Mouse (Mus musculus) heart, postnatal 0 days (tissue): ENCODE results near the gene Lgals3. TPM values are rescaled to one million over a fixed set of nuclear protein-coding genes. Genes with fewer than 3 reads are reported as not detected.

Source experiments
- ATAC-seq: fragments of 200-750 bp; cut with Nextera tagmentation; 2 replicates; pipeline ENCODE4 v1.8.0; 2017; ENCODE audit warnings: low read depth, moderate number of reproducible peaks, moderate library complexity; ENCODE audit not compliant: insufficient read depth
- DNase-seq: peaks from one replicate; pipeline ENCODE4 v3.0.0-alpha.2; 2016; ENCODE audit warnings: low spot score
- H3K27ac ChIP-seq: fragments of 300-500 bp; sonication (generic); 2 replicates; pipeline ENCODE4 v1.5.1; 2014; ENCODE audit warnings: low read depth, mild to moderate bottlenecking
- H3K27me3 ChIP-seq: fragments of 300-500 bp; sonication (generic); 2 replicates; pipeline ENCODE4 v1.6.1; 2014; ENCODE audit warnings: low read length, mixed read lengths; ENCODE audit not compliant: control insufficient read depth, insufficient read depth
- H3K36me3 ChIP-seq: fragments of 300-500 bp; sonication (generic); replicated peaks from 2 replicates; pipeline ENCODE4 v1.6.1; 2014; ENCODE audit warnings: low read length, mixed read lengths; ENCODE audit not compliant: control insufficient read depth, insufficient read depth
- H3K4me1 ChIP-seq: fragments of 300-500 bp; sonication (generic); 2 replicates; pipeline ENCODE4 v1.6.1; 2014; ENCODE audit warnings: antibody characterized with exemption; ENCODE audit not compliant: control insufficient read depth, insufficient read depth
- H3K4me2 ChIP-seq: fragments of 300-500 bp; sonication (generic); 2 replicates; pipeline ENCODE4 v1.6.1; 2014; ENCODE audit warnings: low read depth, mild to moderate bottlenecking, low read length, moderate library complexity
- H3K4me3 ChIP-seq: fragments of 300-500 bp; sonication (generic); 2 replicates; pipeline ENCODE4 v1.5.1; 2014; ENCODE audit warnings: low read depth, low read length
- H3K9ac ChIP-seq: fragments of 300-500 bp; sonication (generic); replicated peaks from 2 replicates; pipeline ENCODE4 v1.6.1; 2014; ENCODE audit warnings: low read depth, low read length, mixed read lengths
- H3K9me3 ChIP-seq: fragments of 300-500 bp; sonication (generic); replicated peaks from 2 replicates; pipeline ENCODE4 v1.6.1; 2016; ENCODE audit warnings: low read length; ENCODE audit not compliant: control insufficient read depth
- CTCF ChIP-seq: IDR thresholded peaks from 2 replicates; pipeline ENCODE4 v1.5.1; 2016; ENCODE audit warnings: antibody characterized with exemption, control low read depth, low read depth
- EP300 ChIP-seq: IDR thresholded peaks from 2 replicates; pipeline ENCODE4 v1.6.1; 2016; ENCODE audit warnings: antibody characterized with exemption, low read depth
- WGBS: fragments of 180-500 bp; shearing (Covaris S2); extraction: QIAGEN DNeasy Blood & Tissue Kit; methylation state at CpG from one replicate; pipeline ENCODE4 v1.1.7; 2014; 5-methylcytosine and 5-hydroxymethylcytosine counted together
- polyA plus RNA-seq: library from polyadenylated mRNA; unstranded; fragments of >200 nt; fragmentation: Nextera tagmentation; extraction: Ambion mirVana; gene quantifications from 2 replicates; pipeline ENCODE4 v1.2.1, GENCODE M21; 2015
- total RNA-seq: library from RNA; depleted of rRNA; stranded (reverse); fragments of >200 nt; gene quantifications from 2 replicates; pipeline ENCODE4 v1.2.3, GENCODE M21; 2014; ENCODE audit warnings: low replicate concordance

The Lgals3 gene
- total and polyA plus RNA-seq, 2 experiments from 2014 or later = 10.3 to 10.6 TPM

GRCm38 (mm10) chr14:47396165-47396652, 28.7 kb downstream of the Lgals3 start:
- no peaks in the 10 kb centered on the region for H3K9me3 ChIP-seq
- H3K9ac ChIP-seq = no peak overlapping the region
- H3K4me1 ChIP-seq = no peaks in the 10 kb centered on the region
- peaks cover 83% of the 10 kb centered on the region for H3K36me3 ChIP-seq
- no peak overlapping the region for H3K4me2 ChIP-seq
- 52% methylated on average over 5 of the region's 5 CpGs for WGBS
- DNase-seq (peak; percentile 60), ATAC-seq (no peak)
- H3K4me3 ChIP-seq = no peak overlapping the region
- peak; percentile 51 for TF ChIP-seq CTCF
- no peak for TF ChIP-seq EP300
- H3K27ac ChIP-seq = no peak overlapping the region
- H3K27me3 ChIP-seq = no peaks in the 10 kb centered on the region

GRCm38 (mm10) chr14:47402735-47403134, 35.2 kb downstream of the Lgals3 start:
- DNase-seq = no peak
- H3K4me3 ChIP-seq = no peak overlapping the region
- no peaks in the 10 kb centered on the region for H3K9me3 ChIP-seq
- 94% methylated on average over 8 of the region's 8 CpGs for WGBS
- peaks cover 94% of the 10 kb centered on the region for H3K36me3 ChIP-seq
- H3K9ac ChIP-seq = no peak overlapping the region
- TF ChIP-seq EP300 (no peak), CTCF (no peak)
- no peaks in the 10 kb centered on the region for H3K27me3 ChIP-seq
- no peak for ATAC-seq
- no peaks in the 10 kb centered on the region for H3K4me1 ChIP-seq
- no peak overlapping the region for H3K4me2 ChIP-seq
- no peak overlapping the region for H3K27ac ChIP-seq

- no peak for ATAC-seq
- peaks cover 96% of the 10 kb centered on the region for H3K36me3 ChIP-seq
- 85% methylated on average over 9 of the region's 9 CpGs for WGBS
Observed at GRCm38 (mm10) chr14:47406000-47406399, 38.4 kb downstream of the Lgals3 start.

GRCm38 (mm10) chr14:47417346-47417745, 49.8 kb downstream of the Lgals3 start:
- Histone ChIP-seq H3K9me3 (no peaks in the 10 kb centered on the region), H3K4me2 (peak overlapping the region; percentile 76), H3K9ac (peak overlapping the region; percentile 48; the same call in 1 of the 2 replicates), H3K4me1 (peaks cover 6% of the 10 kb centered on the region; the same call in 1 of the 2 replicates), H3K27ac (no peak overlapping the region), H3K4me3 (peak overlapping the region; percentile 66), H3K27me3 (no peaks in the 10 kb centered on the region), H3K36me3 (peaks cover 35% of the 10 kb centered on the region)
- WGBS = 27% methylated on average over 3 of the region's 3 CpGs
- ATAC-seq (no peak), DNase-seq (no peak)
- TF ChIP-seq CTCF (no peak), EP300 (no peak)

More at GRCm38 (mm10) chr14:47406000-47406399, 38.4 kb downstream of the Lgals3 start:
- H3K4me3 ChIP-seq = no peak overlapping the region
- no peak overlapping the region for H3K27ac ChIP-seq
- no peak for DNase-seq
- H3K4me2 ChIP-seq = no peak overlapping the region
- H3K27me3 ChIP-seq = no peaks in the 10 kb centered on the region
- no peaks in the 10 kb centered on the region for H3K9me3 ChIP-seq
- no peak overlapping the region for H3K9ac ChIP-seq
- H3K4me1 ChIP-seq = no peaks in the 10 kb centered on the region
- no peak for TF ChIP-seq EP300
- no peak for TF ChIP-seq CTCF

- H3K27ac ChIP-seq = peak within 1 kb of the TSS; percentile 31
- peak within 1 kb of the TSS; percentile 48; the same call in 1 of the 2 replicates for H3K9ac ChIP-seq
- H3K4me2 ChIP-seq = peak within 1 kb of the TSS; percentile 76
- TF ChIP-seq EP300 = no peak
- no peak; the same call in 1 of the 2 replicates for TF ChIP-seq CTCF
- ATAC-seq (peak; percentile 99), DNase-seq (peak; percentile 95)
- H3K4me1 ChIP-seq = peaks cover 6% of the 10 kb centered on the region; the same call in 1 of the 2 replicates
- WGBS = 2% methylated on average over 36 of the region's 36 CpGs
- no peaks in the 10 kb centered on the region for H3K27me3 ChIP-seq
- H3K36me3 ChIP-seq = peaks cover 31% of the 10 kb centered on the region
- peak within 1 kb of the TSS; percentile 66 for H3K4me3 ChIP-seq
- H3K9me3 ChIP-seq = no peaks in the 10 kb centered on the region
Observed at GRCm38 (mm10) chr14:47417775-47418665, 50.5 kb downstream of the Lgals3 start, which contains the start of gene Dlgap5. Gene Dlgap5 (minus strand): TSS chr14:47418407.
